Mouse (Mus musculus) urinary bladder, postnatal 25 days (tissue): ENCODE data around the gene Ift80.
"Not testable (repeated sequence)": the region's sequence is repeated elsewhere in the genome, so short reads cannot be mapped to it uniquely, and the experiment has no call there.

ENCODE experiments used
- DNase-seq: peaks from one replicate; pipeline ENCODE4 v3.0.0; 2022; ENCODE audit warnings: low spot score

The Ift80 gene

DNA sequence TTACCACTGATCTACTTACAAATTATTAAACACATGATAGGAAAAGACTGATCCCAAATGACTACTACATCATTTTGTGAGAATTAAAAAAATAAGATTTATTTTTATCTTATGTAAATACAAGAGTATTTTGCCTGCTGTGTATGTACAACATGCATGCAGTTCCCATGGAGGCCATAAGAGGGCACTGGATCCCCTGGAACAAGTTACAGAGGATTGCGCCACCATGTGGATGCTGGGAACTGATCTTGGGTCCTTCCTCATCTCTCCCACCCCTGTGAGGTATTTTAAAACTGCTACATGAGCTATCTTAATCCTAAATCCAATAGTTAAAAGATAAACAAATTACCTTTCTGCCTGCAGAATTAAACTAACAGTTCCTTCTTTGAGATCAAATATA is 68.9 kb downstream of the Ift80 start:
- DNase-seq: no peak

DNA sequence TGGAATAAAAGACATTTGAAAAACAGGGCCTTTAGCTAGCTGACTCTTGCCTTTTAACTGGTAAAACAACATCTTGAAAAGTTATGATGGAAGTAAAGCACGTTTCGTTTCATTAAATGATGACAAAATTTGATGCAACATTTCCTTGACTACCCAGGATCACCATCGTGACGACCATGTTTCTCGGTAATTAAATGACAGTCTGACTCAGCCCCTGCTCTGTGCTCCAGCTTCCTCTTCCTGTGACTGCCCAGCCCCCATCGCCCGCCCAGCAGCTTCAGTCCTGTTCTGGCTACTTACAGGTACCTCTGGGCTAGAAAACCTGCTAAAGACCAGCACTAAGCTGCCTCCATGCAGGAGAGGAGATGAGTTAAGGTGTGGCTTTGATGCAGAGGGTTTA is 70.1 kb downstream of the Ift80 start:
- no peak for DNase-seq

DNA sequence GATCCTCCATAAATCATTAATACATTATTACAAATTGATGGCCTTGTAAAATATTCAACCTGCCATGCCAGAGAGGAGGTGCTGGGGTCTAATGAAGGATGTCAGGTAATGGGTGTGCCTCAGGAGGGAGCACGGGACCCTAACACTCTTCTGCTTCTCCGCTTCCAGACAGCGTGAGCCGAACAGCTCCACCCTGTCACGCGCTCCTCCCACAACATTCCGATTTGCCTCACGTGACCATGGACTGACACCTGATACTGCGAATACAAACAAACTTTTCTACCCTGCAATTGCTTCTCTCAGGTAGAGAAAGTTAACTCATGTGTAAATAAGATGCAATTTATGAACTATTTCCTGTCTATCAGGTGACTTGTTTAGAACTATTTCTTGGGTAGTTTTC is 75.8 kb downstream of the Ift80 start:
- no peak for DNase-seq

DNA sequence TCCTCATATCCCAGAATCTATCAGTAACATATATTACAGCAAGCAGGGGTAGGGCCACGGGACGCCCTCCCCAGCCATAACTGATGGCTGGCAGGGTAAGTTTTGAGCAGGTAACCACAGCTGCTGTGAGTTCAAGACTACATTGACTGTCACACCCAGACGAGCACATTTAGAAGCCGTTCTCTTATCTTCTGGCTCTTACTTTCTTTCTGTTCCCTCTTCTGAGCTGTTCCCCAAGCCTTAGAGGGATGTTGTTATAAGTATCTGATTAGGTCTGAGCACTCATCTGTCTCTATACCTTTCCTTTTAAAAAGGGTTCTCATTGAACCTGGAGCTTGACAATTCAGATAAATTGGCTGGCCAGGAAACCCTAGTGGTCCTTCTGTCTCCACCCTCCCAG is 96.9 kb downstream of the Ift80 start:
- DNase-seq: no peak

DNA sequence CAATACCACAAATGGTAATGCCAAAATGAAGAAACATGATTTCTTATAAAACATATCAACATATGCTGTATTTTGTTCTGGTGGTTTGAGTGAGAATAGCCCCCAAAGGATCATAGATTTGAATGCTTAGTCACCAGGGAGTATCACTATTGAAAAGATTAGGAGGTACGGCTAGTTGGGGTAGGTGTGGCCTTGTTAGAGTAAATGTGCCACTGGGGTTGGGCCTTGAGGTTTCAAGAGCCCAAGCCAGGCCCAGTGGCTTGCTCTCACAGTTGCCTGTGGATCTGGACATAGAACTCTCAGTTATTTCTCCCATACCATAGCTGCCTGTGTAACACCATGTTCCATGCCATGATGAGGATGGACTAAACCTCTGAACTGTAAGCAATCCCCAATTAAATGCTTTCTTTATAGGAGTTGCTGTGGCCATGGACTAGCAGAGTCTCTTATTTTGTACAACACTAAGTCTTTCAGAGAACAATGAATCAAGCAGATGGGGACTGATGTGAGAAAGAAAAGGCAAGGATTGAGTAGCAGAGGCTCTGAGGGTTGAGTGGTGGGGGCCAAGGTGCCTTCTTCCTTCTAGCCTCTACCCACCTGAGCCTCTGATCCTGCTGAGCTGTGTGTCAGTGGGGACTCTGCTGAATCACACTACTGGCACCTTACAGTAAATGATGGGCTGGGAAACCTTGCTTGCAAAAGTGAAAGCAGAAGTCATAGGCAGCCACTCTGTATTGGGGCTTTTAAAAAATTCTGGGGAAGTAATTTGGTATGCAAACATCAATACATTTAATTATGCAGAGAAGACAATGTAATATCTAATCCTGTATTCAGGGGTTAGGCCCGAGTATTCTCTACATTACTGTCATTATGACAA is 99.2 kb downstream of the Ift80 start:
- no peak for DNase-seq

DNA sequence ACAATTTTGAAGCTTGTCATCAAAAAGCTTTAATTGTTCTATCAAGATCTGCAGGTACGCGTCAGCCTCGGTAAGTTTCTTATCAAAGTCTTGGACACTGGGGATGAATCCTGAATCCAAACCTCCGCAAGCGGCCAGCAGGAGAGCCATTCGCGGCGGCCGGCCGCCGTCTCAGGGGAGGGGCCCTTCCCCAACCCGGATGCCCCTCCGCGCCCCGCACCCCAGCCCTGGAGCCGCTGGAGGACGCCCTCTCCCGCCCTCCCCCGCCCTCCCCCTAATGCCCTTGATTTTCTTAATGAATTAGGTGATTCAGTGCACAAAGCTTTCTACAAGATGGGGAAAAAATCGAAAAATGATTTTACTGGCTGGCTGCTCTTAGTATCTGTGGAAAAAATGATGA is 101.7 kb downstream of the Ift80 start:
- not testable (repeated sequence) for DNase-seq

DNA sequence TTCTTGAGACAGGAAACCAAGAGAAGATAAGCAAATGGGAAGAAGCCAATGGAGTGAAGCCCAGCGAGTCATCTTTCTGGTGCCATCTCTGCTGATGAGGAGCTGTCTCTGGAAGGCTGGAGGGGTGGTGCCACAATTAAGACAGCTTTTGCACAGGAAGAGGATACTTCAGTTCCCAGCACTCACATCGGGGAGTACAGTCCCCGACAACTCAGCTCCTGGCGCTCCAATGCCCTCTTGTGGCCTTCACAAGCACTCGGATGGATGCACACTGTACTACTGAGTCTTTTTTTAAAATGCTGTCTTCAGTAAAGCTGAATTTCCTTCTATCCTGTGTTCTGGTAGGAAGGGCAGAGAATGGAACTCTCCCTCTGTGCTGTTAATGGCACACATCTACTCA is 107.2 kb downstream of the Ift80 start:
- DNase-seq: no peak

DNA sequence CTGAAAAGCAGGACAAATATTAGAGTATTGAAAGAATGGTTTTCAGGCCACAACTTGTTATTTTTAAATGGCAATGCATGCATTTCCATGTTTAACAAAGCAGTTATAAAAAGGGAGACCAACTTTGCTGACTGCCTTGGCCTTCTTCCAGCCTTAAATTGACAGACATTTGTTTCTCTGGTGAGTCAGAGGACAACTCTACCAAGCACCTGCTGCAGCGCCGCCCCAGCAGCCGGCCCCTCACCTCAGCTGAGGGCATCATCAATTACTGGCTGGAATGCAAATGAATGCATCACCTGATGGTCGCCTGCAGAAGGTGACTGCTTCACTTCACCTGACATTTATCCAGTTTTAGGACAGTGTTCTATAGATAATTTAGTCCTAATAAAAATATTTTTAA is 108.9 kb downstream of the Ift80 start:
- DNase-seq: no peak

DNA sequence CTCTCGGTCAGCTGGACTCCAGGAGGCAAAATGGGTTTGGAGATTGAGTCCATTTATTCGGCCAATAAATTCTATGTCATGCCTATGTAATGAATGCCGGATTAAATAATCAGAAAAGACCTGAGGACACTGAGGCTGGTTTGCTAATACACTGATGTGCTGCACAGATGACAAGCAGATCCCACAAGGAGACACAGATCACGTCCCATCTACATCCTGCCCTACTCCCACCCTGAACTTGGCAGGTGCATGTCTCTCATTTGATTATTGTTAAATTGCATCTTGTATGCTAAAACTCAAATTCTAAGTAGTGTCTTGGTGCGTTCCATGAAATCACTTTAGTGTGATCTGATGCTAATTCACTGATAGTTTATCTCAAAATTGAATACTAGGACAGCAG is 117.5 kb downstream of the Ift80 start:
- no peak for DNase-seq

DNA sequence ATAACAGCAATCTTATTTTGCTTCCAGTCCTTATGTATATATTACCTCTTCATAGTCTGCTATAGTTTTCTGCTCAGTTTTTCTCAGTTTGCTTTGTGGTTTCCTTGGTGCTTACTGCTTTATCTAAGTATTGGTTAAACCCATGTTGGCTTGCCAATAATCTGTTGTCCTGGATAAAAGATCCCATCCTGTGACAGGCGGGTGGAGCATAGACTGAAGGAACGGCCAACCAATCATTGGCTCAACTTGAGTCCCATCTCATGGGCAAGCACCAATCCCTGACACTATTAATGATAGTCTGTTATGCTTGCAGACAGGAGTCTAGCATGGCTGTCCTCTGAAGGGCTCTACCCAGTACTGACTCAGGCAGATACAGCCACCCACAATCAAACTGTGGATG is 130.3 kb downstream of the Ift80 start:
- DNase-seq: no peak

DNA sequence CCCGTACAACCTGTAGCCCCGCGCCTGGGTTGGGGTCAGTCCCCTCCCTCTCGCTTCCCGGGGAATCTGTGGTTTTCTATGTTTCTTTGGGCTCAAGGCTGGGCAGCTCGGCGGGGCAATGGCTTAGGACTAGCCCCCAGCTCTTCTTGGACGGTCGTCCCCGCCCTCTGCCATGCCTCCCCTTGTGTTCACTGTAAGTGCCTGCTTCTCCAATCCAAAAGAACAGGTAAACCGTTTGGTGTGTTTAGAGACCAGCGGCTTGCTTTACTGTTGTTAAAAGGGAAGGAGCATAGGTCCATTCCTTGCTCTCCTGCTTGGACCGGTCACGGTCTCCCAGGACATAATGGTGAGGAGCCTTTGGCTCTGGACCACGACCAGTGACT is 133.8 kb downstream of the Ift80 start:
- no peak for DNase-seq

DNA sequence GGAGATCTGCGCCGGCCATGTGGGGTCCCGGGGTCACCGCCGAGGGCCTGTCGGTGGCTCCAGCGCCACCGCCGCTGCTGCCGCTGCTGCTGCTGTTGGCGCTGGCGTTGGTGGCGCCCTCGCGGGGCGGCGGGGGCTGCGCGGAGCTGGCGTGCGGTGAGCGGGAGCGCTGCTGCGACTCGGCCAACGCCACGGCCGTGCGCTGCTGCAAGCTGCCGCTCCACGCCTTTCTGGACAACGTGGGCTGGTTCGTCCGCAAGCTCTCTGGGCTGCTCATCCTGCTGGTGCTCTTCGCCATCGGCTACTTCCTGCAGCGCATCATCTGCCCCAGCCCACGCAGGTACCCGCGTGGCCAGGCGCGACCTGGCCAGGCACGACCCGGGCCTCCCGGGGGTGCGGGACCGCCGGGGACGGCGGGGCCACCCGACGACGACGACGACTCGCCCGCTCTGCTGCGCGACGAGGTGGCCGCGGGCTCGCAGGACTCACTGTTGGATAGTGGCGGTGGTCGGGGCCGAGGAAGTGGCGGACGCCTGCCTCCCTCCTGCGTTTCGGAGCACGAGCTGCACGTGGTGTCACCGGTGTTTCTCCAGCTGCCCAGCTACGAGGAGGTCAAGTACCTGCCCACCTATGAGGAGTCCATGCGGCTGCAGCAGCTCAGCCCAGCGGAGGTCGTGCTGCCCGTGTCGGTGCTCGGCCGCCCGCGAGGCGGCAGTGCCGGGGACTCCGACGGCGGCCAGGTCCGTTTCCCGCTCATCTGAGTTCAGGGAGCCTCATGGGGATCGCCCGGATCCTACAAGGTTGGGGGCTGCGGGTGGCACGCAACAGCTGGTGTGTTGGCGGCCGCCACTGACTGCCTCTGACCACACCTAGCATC is 134.4 kb downstream of the Ift80 start:
- DNase-seq: peak; percentile 12

DNA sequence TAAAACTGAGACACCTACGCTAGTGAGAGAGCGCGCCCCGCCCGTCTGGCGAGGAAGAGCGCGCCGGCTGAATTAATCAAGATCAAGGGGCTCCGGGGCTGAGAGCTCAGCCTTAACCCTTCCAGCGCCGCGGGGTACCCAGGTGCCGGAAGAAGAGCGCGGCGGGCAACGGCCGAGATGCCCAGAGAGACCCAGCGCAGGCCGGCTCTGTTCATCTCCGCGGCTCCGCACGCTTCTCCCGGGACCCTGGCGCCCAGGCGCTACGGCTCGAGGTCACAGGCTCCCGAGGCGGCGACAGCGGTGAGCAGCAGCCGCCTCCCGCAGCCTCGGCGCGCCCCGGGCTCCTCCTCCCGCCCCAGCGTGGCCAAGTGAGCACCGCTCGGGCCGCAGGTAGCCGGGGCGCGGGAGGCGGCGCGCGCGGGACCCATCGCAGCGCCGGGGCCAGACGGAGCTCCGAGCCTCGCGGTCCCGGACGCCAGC is 135.1 kb downstream of the Ift80 start, which contains the start of gene 1110032F04Rik:
Gene 1110032F04Rik, plus strand, starts transcription at position 376 of the 480 bp plus-strand sequence.
- peak; percentile 7 for DNase-seq

DNA sequence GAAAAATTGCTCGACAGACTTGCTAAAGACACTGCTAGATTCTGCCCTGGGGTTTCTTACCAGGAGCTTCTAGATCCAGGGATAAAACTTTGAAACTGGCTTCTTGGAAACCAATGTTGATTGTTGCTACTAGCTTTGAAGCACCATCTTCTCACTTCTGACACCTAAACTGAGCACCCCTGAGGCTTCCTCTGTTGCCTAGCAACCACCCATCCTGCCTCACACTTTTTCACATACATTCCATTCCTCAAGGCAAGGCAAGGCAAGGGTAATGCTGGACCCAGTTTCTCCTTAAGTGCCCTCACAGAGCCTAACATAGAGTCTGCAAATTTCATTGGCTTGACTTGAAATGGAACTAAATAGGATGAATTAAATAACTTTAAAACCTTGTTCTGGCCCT is 152.0 kb downstream of the Ift80 start:
- DNase-seq: no peak

DNA sequence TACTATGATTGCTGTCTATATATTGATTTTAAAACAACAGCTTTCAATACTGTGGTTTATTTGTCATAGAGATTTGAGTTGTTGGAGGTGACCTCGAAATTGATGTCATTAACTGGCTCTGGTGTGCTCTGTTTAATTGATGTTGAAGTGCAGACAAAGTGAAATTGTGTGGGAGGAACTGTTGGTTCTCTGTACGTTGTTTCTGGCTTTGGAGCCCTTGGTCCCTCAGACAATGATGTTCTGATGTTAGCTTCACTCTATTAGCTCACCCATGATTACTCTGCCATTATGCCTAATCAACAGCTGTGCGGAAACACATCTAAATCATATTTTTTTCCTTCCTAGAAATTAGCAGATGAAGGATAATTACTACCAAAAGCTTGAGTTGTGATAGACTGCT is 156.0 kb downstream of the Ift80 start:
- no peak for DNase-seq

DNA sequence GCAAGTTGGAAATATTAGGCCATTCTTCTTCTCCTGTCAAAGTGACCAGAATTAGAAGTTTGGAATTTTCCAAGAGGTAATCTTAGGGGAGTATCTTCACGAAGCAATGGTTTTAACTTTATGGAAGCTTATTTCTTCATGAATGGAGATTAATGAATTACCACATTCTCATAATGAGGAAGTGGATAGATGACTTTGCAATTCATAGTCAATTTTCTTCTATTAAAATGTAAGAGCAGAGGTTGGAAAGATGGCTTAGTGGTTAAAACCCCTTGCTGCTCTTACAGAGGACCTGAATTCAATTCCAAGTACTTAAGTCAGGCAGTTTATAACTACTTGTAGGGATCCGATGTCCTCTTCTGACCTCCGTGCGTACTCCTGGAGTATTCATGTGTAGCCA is 160.3 kb downstream of the Ift80 start:
- DNase-seq: no peak
